Mouse (Mus musculus): ENCODE results near the gene Ankzf1. TPM values are rescaled to one million over a fixed set of nuclear protein-coding genes. Genes with fewer than 3 reads are reported as not detected.

Gene Ankzf1
- total and polyA plus RNA-seq, 3 experiments = 5.5 to 16.7 TPM; not detected in 1

GRCm38 (mm10) chr1:75168472-75169464 lies 23.2 kb upstream of the Ankzf1 start, which contains the start of gene Zfand2b:
Gene Zfand2b, plus strand, starts transcription at chr1:75168646.
- H3K79me2 ChIP-seq (ENCODE audit: control insufficient read depth, insufficient read depth, low read length, poor library complexity) = no peaks in the 10 kb centered on the region
- H3K9me3 ChIP-seq (replicated peaks; ENCODE audit: insufficient read depth, low read length) = no peaks in the 10 kb centered on the region
- no peaks in the 10 kb centered on the region for H3K27me3 ChIP-seq (ENCODE audit: control insufficient read depth in 1 of 2, insufficient read depth in 2 of 2, low read length in 2 of 2)
- no peaks in the 10 kb centered on the region; a peak in 2 of 4 replicates for H3K36me3 ChIP-seq (ENCODE audit: control insufficient read depth in 1 of 2, insufficient read depth in 2 of 2, low read length in 2 of 2)
- peak; percentile 97 for DNase-seq (ENCODE audit: low read depth, low spot score)
- H3K27ac ChIP-seq (ENCODE audit: control insufficient read depth, low read depth, low read length) = peak within 1 kb of the TSS; percentile 48; the same call in 1 of the 2 replicates
- H3K9ac ChIP-seq (ENCODE audit: control insufficient read depth, low read depth, low read length, poor library complexity, severe bottlenecking) = peak within 1 kb of the TSS; percentile 65
- H3K4me3 ChIP-seq (ENCODE audit: control insufficient read depth in 1 of 2, insufficient read depth in 1 of 2, low read depth in 2 of 2, low read length in 2 of 2) = peak within 1 kb of the TSS; percentile 60 to 84
- H3K4me1 ChIP-seq (ENCODE audit: control insufficient read depth in 1 of 2, insufficient read depth in 2 of 2, low read length in 2 of 2) = peaks cover 0 to 4% of the 10 kb centered on the region in 2 experiments; a peak in 2 of 4 replicates
- TF ChIP-seq NRF1 (IDR thresholded peaks at IDR 0.05; ENCODE audit: insufficient read depth, low read depth, low read length, poor library complexity, severe bottlenecking) (no peak), E2F4 (IDR thresholded peaks at IDR 0.05; ENCODE audit: borderline replicate concordance, low read depth, low read length) (no peak; the same call in 1 of the 2 replicates), TBP (IDR thresholded peaks at IDR 0.05; ENCODE audit: low read depth, low read length) (peak; percentile 38; the same call in 1 of the 2 replicates), CTCF (IDR thresholded peaks at IDR 0.05 in 2 of 3, conservative IDR thresholded peaks at IDR 0.05 in 1 of 3; ENCODE audit: control insufficient read depth in 1 of 3, insufficient read depth in 1 of 3, low read depth in 2 of 3, low read length in 3 of 3, poor library complexity in 1 of 3, severe bottlenecking in 1 of 3) (no peak), NELFE (IDR thresholded peaks at IDR 0.05; ENCODE audit: low read depth, low read length) (peak; percentile 56), ZC3H11A (IDR thresholded peaks at IDR 0.05; ENCODE audit: low read depth, low read length) (no peak), MYB (IDR thresholded peaks at IDR 0.05; ENCODE audit: low read depth, low read length) (no peak), ZKSCAN1 (IDR thresholded peaks at IDR 0.05; ENCODE audit: low read depth, low read length) (no peak), TCF12 (IDR thresholded peaks at IDR 0.05; ENCODE audit: low read depth, low read length) (peak; percentile 68), BHLHE40 (IDR thresholded peaks at IDR 0.05; ENCODE audit: borderline replicate concordance, low read depth, low read length) (no peak), MEF2A (IDR thresholded peaks at IDR 0.05; ENCODE audit: extremely low read depth, insufficient replicate concordance, low read depth, low read length, poor library complexity, severe bottlenecking) (no peak), TAL1 (IDR thresholded peaks at IDR 0.05; ENCODE audit: low read length) (no peak), SIN3A (IDR thresholded peaks at IDR 0.05; ENCODE audit: low read length) (peak; percentile 68), POLR2AphosphoS5 (IDR thresholded peaks at IDR 0.05; ENCODE audit: borderline replicate concordance, low read depth, low read length) (no peak), KAT2A (conservative IDR thresholded peaks at IDR 0.05; ENCODE audit: low read depth, low read length) (no peak), POLR2A (IDR thresholded peaks at IDR 0.05; ENCODE audit: control insufficient read depth in 1 of 2, insufficient read depth in 1 of 2, low read depth in 1 of 2, low read length in 2 of 2, poor library complexity in 1 of 2) (peak; percentile 60 to 80; a peak in 3 of 4 replicates), MXI1 (IDR thresholded peaks at IDR 0.05; ENCODE audit: low read depth, low read length) (peak; percentile 52), ETS1 (IDR thresholded peaks at IDR 0.05; ENCODE audit: low read depth, low read length) (peak; percentile 44; the same call in 1 of the 2 replicates), RCOR1 (IDR thresholded peaks at IDR 0.05; ENCODE audit: low read depth, low read length) (no peak), USF2 (IDR thresholded peaks at IDR 0.05; ENCODE audit: borderline replicate concordance in 1 of 2, insufficient read depth in 1 of 2, low read depth in 1 of 2, low read length in 2 of 2) (no peak), CHD2 (IDR thresholded peaks at IDR 0.05; ENCODE audit: low read length) (no peak), GABPA (IDR thresholded peaks at IDR 0.05; ENCODE audit: low read depth, low read length) (no peak), CHD1 (IDR thresholded peaks at IDR 0.05; ENCODE audit: low read depth, low read length) (no peak), RAD21 (IDR thresholded peaks at IDR 0.05; ENCODE audit: low read depth, low read length) (no peak), MYC (IDR thresholded peaks at IDR 0.05; ENCODE audit: low read depth, low read length) (0 out of 2 replicates have a peak, but pooled peaks have one; percentile 44), MAFK (IDR thresholded peaks at IDR 0.05; ENCODE audit: borderline replicate concordance, low read depth, low read length) (no peak), ZMIZ1 (IDR thresholded peaks at IDR 0.05; ENCODE audit: low read depth, low read length) (peak; percentile 59; the same call in 1 of the 2 replicates), SMC3 (IDR thresholded peaks at IDR 0.05; ENCODE audit: low read depth, low read length) (no peak), POLR2AphosphoS2 (IDR thresholded peaks at IDR 0.05; ENCODE audit: low read length) (peak; percentile 45; the same call in 1 of the 2 replicates), USF1 (IDR thresholded peaks at IDR 0.05; ENCODE audit: low read depth, low read length) (no peak), GATA1 (IDR thresholded peaks at IDR 0.05; ENCODE audit: low read depth, low read length) (no peak), UBTF (IDR thresholded peaks at IDR 0.05; ENCODE audit: borderline replicate concordance, insufficient read depth, low read depth, low read length) (no peak), EP300 (IDR thresholded peaks at IDR 0.05; ENCODE audit: low read depth in 1 of 2, low read length in 2 of 2) (no peak), ELF1 (IDR thresholded peaks at IDR 0.05; ENCODE audit: low read depth, low read length) (no peak)

Data from MEL (cell line).